Mouse (Mus musculus): ENCODE measurements around the gene Vav2.

Vav2 gene

DNA sequence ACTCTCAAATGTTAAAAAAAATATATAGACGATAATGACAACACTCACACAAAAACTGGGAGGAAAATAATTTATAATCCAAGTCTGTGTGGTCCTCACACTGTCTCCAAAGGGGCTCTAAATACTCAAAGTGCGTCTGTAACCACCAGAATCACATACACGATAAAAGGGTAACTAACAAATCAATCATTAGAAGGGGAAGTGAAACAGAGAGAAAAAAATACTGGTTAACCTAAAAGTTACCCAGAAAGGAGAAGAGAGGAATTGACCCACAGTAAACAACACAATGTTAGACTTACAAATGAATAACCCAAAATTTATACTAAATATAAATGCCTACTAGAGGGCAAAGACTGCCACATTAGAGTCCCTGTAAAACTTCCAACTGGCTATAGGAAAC, 161.0 kb downstream of the Vav2 start:
- no peak for DNase-seq (ENCODE audit: low spot score in 2 of 2)

GRCm38 (mm10) chr2:27262984-27263383, 163.8 kb downstream of the Vav2 start:
- no peak for DNase-seq (ENCODE audit: low spot score in 2 of 2)

DNA sequence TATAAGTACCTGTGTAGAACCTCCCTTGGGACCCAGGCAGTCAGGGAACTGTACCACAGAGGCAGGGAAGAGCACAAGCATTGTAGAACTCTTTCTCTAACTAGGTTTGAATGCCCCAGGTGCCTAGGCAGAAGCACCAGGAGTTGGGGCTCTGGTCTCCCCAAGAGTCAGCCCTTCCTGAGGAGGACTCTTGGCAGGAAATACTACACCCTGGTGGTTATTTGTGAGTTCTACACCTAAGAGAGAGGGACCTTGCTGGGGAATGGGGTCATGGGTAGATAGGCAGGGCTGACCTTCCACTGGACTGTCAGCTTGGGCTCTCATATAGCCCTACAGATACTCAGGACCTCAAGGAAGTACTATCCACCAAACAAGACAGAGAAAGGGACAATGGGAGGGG, 175.4 kb downstream of the Vav2 start:
- DNase-seq (ENCODE audit: low spot score in 2 of 2), result no peak

- DNase-seq (ENCODE audit: low spot score in 2 of 2), result no peak
Observed at GRCm38 (mm10) chr2:27248211-27248610, 178.6 kb downstream of the Vav2 start, which contains the start of gene Sardh. TSS of gene Sardh (minus strand) at chr2:27248337.

- no peak for DNase-seq (ENCODE audit: low spot score in 2 of 2)
Observed at GRCm38 (mm10) chr2:27247487-27247863, 179.4 kb downstream of the Vav2 start.

DNA sequence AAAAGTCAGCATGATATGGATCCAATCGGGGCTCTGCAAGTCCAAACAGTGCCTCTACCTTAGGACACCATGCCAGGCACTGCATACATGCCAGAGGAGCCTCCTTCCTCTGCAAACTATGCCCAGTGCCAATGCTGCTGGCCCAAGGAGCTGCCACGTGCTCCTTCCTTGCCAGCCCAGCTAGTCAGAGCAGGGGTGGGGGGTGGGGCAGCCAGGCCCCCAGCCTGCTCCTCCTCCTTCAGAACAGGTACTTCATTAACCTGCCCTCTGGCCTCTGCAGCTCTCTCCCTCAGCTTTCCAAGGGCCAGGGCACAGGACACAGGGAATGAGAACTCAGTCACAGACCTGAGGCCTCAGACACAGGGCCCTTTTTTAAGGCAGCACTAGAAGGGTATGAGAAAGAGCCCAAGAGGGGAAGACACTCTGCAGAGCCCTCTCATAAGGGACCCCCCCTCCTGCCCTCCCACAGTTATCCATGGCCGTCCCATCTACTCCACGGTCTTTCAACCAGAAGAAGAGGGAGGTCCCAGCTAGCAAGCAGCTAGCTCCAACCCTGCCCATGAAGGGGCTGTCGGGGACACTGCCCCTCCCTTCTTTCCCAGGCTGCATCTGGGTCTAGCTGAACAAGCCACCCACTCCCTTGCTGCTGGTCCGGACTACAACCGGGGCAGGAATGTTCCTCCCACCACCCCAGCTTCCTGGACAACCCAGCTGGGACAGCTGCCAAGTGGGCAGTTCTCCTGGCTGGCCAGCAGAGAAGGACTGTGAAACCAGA, 179.9 kb downstream of the Vav2 start:
- peak; percentile 32 to 61 for DNase-seq (ENCODE audit: low spot score in 2 of 2)

- DNase-seq (ENCODE audit: low spot score in 2 of 2), result no peak
Observed at GRCm38 (mm10) chr2:27245947-27246346, 180.9 kb downstream of the Vav2 start.

- DNase-seq (ENCODE audit: low spot score in 2 of 2), result no peak
Observed at GRCm38 (mm10) chr2:27237342-27237741, 189.5 kb downstream of the Vav2 start.

DNA sequence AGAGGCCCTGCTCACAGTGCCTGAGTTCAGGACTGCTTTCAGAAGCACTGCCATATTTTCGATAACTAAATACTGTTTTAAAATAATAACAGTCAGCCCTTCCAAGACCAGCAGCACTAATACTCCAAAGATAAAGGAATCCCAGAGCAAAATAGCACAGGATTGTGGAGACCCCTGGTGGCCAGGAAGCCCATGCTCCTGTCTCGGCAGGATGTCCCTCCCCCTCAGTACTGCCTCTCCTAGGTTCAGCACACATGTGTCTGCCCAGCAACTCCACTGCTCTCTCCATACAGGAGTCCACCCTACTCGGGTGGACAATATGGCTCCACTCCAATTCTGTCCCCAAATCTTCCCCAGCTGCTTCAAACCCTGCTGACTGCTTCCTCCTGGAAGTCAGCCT, 191.1 kb downstream of the Vav2 start:
- peak; percentile 65 to 68 for DNase-seq (ENCODE audit: low spot score in 2 of 2)

DNA sequence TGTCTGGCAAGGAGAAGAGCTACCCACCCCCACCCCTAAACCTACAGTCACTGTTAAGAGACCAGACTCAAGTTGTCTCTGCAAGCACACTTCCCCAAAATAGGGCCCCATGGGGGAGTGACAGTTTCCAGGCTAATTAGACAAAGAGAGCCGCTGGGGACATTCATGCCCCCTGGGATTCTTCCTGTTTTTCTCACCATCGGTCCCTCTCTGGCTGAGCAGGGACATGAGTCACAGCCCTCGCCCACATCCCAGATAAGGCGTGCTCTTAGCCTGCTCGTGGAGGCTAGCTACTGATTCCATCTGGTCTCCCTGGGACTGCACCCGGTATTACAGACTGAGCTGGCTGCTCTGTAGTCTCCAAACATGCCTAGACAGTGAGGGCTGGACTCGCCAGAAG, 194.5 kb downstream of the Vav2 start:
- no peak for DNase-seq (ENCODE audit: low spot score in 2 of 2)

DNA sequence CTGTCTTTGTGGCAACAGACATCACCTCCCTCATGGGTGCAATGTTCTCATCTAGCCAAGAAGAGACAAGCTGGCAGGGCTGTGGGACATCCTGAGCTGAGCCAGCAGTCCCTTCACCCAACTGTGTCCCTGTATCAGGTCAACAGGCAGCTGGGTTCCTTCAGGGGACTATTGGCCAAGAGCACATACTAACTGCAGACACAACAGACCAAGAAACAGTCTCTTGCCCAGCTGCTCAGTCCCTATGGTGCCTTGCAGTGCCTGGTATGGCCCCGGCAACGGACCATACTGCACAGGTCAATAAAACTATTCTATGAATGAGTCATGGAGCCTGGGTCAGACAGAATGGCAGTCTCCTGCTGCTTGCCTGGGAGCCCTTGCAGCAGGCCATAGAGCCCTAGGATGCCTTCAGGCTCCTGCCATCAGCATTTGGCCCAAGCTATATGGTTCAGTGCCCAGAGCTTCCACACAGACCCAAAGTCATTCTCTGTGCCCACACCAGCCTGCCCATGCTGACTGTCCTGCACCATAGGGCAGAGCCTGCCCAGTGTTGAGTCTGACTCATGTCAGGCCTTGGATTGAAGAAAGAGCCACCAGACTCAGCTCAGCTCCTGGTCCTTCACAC, 197.2 kb downstream of the Vav2 start:
- DNase-seq (ENCODE audit: low spot score in 2 of 2), result no peak

- no peak for DNase-seq (ENCODE audit: low spot score in 2 of 2)
Observed at GRCm38 (mm10) chr2:27228809-27229480, 197.9 kb downstream of the Vav2 start.

GRCm38 (mm10) chr2:27226572-27226971, 200.3 kb downstream of the Vav2 start:
- DNase-seq (ENCODE audit: low spot score in 2 of 2), result no peak

- DNase-seq (ENCODE audit: low spot score in 2 of 2), result no peak
Observed at GRCm38 (mm10) chr2:27223012-27223421, 203.8 kb downstream of the Vav2 start.

GRCm38 (mm10) chr2:27218569-27218968, 208.3 kb downstream of the Vav2 start:
- no peak for DNase-seq (ENCODE audit: low spot score in 2 of 2)

DNA sequence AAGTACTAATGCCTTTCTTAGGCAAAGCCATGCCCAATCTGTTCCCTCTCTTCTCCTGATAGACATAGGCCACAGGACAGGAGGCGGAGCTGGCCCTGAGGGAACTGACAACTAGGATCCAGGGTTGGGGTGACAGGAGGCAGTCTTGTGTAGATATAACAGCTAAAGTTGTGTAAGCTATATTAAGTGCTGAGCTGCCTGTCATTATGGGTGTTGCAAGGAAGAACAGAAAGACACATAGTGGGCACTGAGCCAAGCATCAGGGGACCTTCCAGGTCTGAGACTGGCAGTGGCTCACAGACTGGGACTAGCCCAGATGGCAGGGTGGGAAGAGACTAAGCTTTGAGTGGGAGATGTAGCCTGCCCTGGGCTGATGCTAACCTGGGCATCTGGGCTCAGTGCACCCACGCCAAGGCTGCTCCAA, 208.7 kb downstream of the Vav2 start:
- no peak for DNase-seq (ENCODE audit: low spot score in 2 of 2)

DNA sequence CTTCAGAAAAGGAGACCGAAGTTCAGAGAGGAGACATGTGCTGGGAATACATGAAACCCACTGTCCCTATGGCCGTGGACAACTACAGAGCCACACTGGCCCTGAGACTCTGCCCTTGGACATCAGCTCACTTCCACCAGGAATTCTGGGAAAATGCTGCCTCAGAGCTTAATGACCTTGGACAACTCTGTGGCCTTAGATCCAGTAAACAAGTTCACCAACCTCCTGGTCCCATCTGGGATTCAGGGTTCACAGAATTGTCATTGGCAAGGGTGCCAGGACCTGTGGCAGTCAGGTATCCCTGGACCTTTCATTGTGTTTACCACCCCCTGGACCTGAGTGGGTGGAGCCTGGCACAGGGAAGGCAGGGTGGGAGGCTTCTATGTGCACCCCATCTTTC, 211.3 kb downstream of the Vav2 start:
- no peak for DNase-seq (ENCODE audit: low spot score in 2 of 2)

All from frontal cortex, postnatal 25 days (tissue).